Mouse (Mus musculus) heart, embryonic 12.5 days (tissue): ENCODE results near the gene Krtap4-7. TPM values are rescaled to one million over a fixed set of nuclear protein-coding genes. Genes with fewer than 3 reads are reported as not detected.
"Not testable (repeated sequence)": the region's sequence is repeated elsewhere in the genome, so short reads cannot be mapped to it uniquely, and the experiment has no call there.

Source experiments
- ATAC-seq: fragments of 200-750 bp; cut with Nextera tagmentation; 2 replicates; pipeline ENCODE4 v1.8.0; 2017; ENCODE audit warnings: moderate TSS enrichment, moderate library complexity; ENCODE audit not compliant: insufficient number of reproducible peaks, low FRiP score
- H3K27ac ChIP-seq: fragments of 300-500 bp; sonication (generic); 2 replicates; pipeline ENCODE4 v1.5.1; 2016; ENCODE audit warnings: mild to moderate bottlenecking, moderate library complexity; ENCODE audit not compliant: poor library complexity, severe bottlenecking
- H3K27me3 ChIP-seq: fragments of 300-500 bp; sonication (generic); replicated peaks from 2 replicates; pipeline ENCODE4 v1.6.1; 2016; ENCODE audit warnings: mild to moderate bottlenecking, moderate library complexity
- H3K36me3 ChIP-seq: fragments of 300-500 bp; sonication (generic); 2 replicates; pipeline ENCODE4 v1.6.1; 2016; ENCODE audit warnings: mild to moderate bottlenecking, moderate library complexity
- H3K4me1 ChIP-seq: fragments of 300-500 bp; sonication (generic); replicated peaks from 2 replicates; pipeline ENCODE4 v1.6.1; 2016; ENCODE audit warnings: mild to moderate bottlenecking
- H3K4me2 ChIP-seq: fragments of 300-500 bp; sonication (generic); 2 replicates; pipeline ENCODE4 v1.6.1; 2016; ENCODE audit warnings: mild to moderate bottlenecking, moderate library complexity
- H3K4me3 ChIP-seq: fragments of 300-500 bp; sonication (generic); 2 replicates; pipeline ENCODE4 v1.5.1; 2016; ENCODE audit warnings: mild to moderate bottlenecking
- H3K9ac ChIP-seq: fragments of 300-500 bp; sonication (generic); 2 replicates; pipeline ENCODE4 v1.6.1; 2016; ENCODE audit warnings: mild to moderate bottlenecking, moderate library complexity
- H3K9me3 ChIP-seq: fragments of 300-500 bp; sonication (generic); replicated peaks from 2 replicates; pipeline ENCODE4 v1.6.1; 2016; ENCODE audit warnings: mild to moderate bottlenecking, moderate library complexity
- WGBS: fragments of 180-500 bp; shearing (Covaris S2); methylation state at CpG from one replicate; pipeline ENCODE4 v1.1.7; 2016; 5-methylcytosine and 5-hydroxymethylcytosine counted together
- polyA plus RNA-seq: library from polyadenylated mRNA; unstranded; fragments of >200 nt; fragmentation: Nextera tagmentation; extraction: Ambion mirVana; gene quantifications from 2 replicates; pipeline ENCODE4 v1.2.1, GENCODE M21; 2016

Krtap4-7 gene
- not detected in 2 replicates for polyA plus RNA-seq

DNA sequence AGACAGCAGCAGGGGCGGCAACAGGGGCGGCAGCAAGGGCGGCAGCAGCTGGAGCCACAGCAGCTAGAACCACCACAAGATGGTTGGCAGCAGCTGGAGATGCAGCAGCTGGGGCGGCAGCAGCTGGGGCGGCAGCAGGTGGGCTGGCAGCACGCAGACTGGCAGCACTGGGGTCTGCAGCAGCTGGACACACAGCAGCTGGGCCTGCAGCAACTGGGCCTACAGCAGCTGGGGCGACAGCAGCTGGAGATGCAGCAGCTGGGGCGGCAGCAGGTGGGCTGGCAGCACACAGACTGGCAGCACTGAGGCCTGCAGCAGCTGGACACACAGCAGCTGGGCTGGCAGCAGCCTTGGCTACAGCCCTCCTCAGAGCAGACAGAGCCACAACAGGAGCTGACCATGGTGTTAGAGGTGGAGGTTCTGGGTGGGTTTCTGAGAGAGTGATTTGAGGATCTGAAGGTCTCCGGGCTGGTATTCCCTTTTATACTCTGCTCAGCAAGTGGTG is at the start of gene Krtap4-7:
Gene Krtap4-7 (minus strand): TSS at position 455 of the 505 bp plus-strand sequence.
- H3K36me3 ChIP-seq, ATAC-seq, H3K27ac ChIP-seq, H3K9ac ChIP-seq, H3K27me3 ChIP-seq, H3K4me1 ChIP-seq, H3K4me2 ChIP-seq, H3K4me3 ChIP-seq, H3K9me3 ChIP-seq: not testable (repeated sequence)
- 79% methylated on average over 9 of the region's 9 CpGs for WGBS

DNA sequence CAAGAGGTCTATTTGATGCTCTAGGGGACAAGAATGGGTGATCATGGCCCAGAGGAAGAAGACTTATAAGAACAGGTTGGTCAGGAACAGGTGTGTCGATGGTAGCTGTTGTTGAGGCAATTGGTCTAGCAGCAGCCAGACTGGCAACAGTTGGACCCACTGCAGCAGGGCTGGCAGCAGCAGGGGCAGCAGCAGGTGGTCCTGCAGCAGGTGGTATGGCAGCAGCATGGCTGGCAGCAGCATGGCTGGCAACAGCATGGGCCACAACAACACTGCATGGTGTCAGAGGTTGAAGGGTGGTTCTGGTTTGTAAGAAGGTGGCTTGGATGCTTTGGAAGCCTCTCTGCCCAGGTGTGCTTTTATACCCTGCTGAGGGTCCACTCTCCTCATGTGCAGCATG is 46.6 kb upstream of the Krtap4-7 start, which contains the start of gene Gm14190:
Gene Gm14190 (minus strand): TSS at position 278 of the 400 bp plus-strand sequence.
- Histone ChIP-seq H3K4me3 (no peak within 1 kb of the TSS), H3K27me3 (no peaks in the 10 kb centered on the region), H3K9me3 (no peaks in the 10 kb centered on the region), H3K36me3 (no peaks in the 10 kb centered on the region), H3K4me1 (no peaks in the 10 kb centered on the region), H3K27ac (no peak within 1 kb of the TSS), H3K4me2 (no peak within 1 kb of the TSS), H3K9ac (no peak within 1 kb of the TSS)
- ATAC-seq: no peak
- WGBS: 81% methylated on average over 1 of the region's 1 CpGs

DNA sequence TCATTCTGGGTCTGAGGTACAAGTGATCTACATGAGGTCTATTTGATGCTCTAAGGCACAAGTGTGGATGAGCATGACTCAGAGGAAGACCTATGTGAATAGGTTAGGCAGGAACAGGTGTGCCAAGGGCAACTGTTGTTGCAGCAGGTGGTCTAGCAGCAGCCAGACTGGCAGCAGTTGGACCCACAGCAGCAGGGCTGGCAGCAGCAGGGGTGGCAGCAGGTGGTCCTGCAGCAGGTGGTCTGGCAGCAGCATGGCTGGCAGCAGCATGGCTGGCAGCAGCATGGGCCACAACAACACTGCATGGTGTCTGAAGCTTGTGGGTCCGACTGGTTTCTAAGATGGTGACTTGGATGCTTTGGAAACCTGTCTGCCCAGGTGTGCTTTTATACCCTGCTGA is 41.3 kb upstream of the Krtap4-7 start:
- H3K4me3 ChIP-seq, H3K27ac ChIP-seq, H3K27me3 ChIP-seq, H3K9me3 ChIP-seq, ATAC-seq, H3K9ac ChIP-seq, H3K4me2 ChIP-seq, H3K36me3 ChIP-seq, H3K4me1 ChIP-seq: not testable (repeated sequence)
- WGBS: 61% methylated on average over 1 of the region's 1 CpGs

DNA sequence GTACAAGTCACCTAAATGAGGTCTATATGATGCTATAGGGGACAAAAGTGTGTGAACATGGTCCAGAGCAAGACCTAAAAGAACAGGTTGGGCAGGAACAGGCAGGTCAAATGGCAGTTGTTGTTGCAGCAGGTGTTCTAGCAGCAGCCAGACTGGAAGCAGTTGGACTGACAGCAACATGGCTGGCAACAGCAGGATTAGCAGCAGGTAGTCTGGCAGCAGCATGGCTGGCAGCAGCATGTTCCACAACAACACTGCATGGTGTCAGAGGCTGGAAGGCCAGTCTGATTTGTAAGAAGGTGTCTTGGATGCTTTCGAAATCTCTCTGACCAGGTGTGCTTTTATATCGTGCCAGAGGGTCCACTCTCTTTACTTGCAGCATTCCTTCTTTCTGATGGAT is 39.6 kb upstream of the Krtap4-7 start:
- H3K9ac ChIP-seq: no peak overlapping the region
- H3K36me3 ChIP-seq: no peaks in the 10 kb centered on the region
- H3K4me1 ChIP-seq: no peaks in the 10 kb centered on the region
- H3K27me3 ChIP-seq: no peaks in the 10 kb centered on the region
- 86% methylated on average over 2 of the region's 2 CpGs for WGBS
- no peak for ATAC-seq
- no peak overlapping the region for H3K4me2 ChIP-seq
- no peak overlapping the region for H3K4me3 ChIP-seq
- no peak overlapping the region for H3K27ac ChIP-seq
- H3K9me3 ChIP-seq: no peaks in the 10 kb centered on the region

DNA sequence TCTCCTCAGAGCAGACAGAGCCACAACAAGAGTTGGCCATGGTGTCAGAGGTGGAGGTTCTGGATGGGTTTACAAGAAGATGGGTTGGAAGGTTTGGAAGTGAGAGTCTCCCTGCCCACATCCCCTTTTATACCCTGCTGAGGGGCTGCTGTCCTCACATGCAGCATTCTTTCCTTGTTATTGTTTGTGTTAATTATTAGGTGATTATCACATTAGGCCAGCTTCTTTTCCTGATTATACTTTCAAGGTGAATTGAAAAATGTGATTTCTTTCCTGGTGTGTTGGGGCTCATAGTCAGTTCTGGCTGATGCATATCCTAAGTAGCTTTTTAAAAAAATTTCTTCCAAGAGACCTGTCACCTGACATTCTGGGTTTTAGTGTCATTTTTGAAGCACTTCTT is 22.0 kb upstream of the Krtap4-7 start, which contains the start of gene Krtap4-6:
Gene Krtap4-6 (minus strand): TSS at position 101 of the 400 bp plus-strand sequence.
- no peak for ATAC-seq
- Histone ChIP-seq H3K4me1 (no peaks in the 10 kb centered on the region), H3K4me2 (no peak within 1 kb of the TSS), H3K4me3 (no peak within 1 kb of the TSS), H3K9ac (no peak within 1 kb of the TSS), H3K27ac (no peak within 1 kb of the TSS), H3K9me3 (no peaks in the 10 kb centered on the region; the same call in 1 of the 2 replicates), H3K36me3 (no peaks in the 10 kb centered on the region), H3K27me3 (no peaks in the 10 kb centered on the region)

DNA sequence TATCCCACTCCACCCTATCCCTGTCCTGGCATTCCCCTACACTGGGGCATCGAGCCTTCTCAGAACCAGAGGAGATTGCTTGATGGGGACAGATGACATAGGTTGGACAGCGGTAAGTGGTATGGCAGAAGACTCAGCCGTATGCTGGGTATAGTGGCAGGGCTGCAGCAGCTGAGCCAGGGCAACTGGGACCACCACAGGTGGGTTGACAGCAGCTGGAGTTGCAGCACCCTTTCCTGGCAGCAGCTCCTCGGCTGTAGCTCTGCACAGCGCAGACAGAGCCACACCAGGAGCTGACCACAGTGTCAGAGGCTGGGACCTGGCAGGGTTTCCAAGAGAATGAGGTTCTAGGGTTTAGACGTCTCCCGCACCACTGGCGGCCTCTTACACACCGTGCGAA is 18.9 kb upstream of the Krtap4-7 start:
- H3K27ac ChIP-seq: no peak overlapping the region
- no peak overlapping the region for H3K4me3 ChIP-seq
- no peak overlapping the region for H3K9ac ChIP-seq
- H3K36me3 ChIP-seq: no peaks in the 10 kb centered on the region
- H3K4me2 ChIP-seq: no peak overlapping the region
- no peaks in the 10 kb centered on the region for H3K4me1 ChIP-seq
- WGBS: 79% methylated on average over 10 of the region's 10 CpGs
- no peak for ATAC-seq
- no peaks in the 10 kb centered on the region for H3K27me3 ChIP-seq
- H3K9me3 ChIP-seq: no peaks in the 10 kb centered on the region; the same call in 1 of the 2 replicates

DNA sequence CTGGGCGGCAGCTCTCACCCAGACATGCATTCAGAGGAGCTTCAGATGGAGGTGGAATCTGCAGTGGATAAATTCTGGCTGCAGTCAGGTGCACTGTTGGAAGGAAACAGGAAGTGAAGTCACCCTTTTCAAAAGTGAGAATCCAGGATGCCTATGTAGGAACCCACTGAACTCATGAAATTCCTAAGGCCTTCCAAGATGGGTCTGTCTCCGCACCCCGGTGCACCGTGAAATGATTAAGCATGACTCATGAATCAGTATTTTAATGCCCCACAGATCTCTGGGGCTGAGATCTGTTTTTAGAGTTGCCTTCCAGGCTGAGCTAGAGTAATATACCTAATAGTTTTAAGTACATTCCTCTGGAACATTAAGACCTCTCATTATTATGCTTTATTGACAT is 15.4 kb upstream of the Krtap4-7 start:
- no peak overlapping the region for H3K9ac ChIP-seq
- H3K36me3 ChIP-seq: no peaks in the 10 kb centered on the region
- ATAC-seq: no peak
- H3K27ac ChIP-seq: no peak overlapping the region
- no peak overlapping the region for H3K4me3 ChIP-seq
- no peaks in the 10 kb centered on the region for H3K27me3 ChIP-seq
- WGBS: 85% methylated on average over 4 of the region's 4 CpGs
- no peaks in the 10 kb centered on the region for H3K4me1 ChIP-seq
- H3K9me3 ChIP-seq: no peaks in the 10 kb centered on the region; the same call in 1 of the 2 replicates
- H3K4me2 ChIP-seq: no peak overlapping the region

DNA sequence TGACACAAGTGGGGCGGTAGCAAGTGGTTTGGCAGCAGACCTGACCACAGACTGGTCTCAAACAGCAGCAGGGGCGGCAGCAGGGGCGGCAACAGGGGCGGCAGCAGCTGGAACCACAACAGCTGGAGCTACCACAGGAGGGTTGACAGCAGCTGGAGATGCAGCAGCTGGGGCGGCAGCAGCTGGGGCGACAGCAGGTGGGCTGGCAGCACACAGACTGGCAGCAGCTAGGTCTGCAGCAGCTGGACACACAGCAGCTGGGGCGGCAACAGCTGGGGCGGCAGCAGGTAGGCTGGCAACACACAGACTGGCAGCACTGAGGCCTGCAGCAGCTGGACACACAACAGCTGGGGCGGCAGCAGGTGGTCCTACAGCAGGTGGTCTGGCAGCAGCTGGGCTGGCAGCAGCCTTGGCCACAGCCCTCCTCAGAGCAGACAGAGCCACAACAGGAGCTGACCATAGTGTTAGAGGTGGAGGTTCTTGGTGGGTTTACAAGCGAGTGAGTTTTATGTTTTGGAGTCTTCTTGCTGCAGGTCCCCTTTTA is 14.7 kb upstream of the Krtap4-7 start, which contains the start of gene Gm11563:
Gene Gm11563 (minus strand): TSS at position 494 of the 544 bp plus-strand sequence.
- ATAC-seq, H3K27me3 ChIP-seq, H3K4me1 ChIP-seq, H3K4me2 ChIP-seq, H3K27ac ChIP-seq, H3K36me3 ChIP-seq, H3K9me3 ChIP-seq, H3K4me3 ChIP-seq, H3K9ac ChIP-seq: not testable (repeated sequence)
- WGBS: 55% methylated on average over 10 of the region's 10 CpGs

DNA sequence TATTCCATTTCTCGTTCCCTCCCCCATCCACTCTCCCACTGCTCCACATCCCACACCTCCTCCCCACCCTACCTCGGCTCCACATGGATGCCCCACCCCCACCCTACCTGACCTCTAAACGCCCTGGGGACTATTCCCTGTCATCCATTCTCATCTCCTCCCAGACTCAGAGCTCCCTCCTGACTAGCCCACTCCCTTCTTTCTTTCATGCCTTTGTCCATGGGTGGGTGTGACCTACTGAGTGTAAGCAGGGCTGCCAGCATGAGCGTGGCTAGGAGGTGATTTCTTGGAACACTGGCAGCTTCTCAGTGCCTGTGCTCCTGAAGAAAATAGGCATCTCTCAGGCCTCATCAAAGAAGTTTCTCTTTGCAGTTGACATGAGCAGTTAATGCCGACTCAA is 13.2 kb upstream of the Krtap4-7 start:
- Histone ChIP-seq H3K36me3 (no peaks in the 10 kb centered on the region), H3K4me1 (no peaks in the 10 kb centered on the region), H3K9me3 (no peaks in the 10 kb centered on the region; the same call in 1 of the 2 replicates), H3K9ac (no peak overlapping the region), H3K4me3 (no peak overlapping the region), H3K27ac (no peak overlapping the region), H3K4me2 (no peak overlapping the region), H3K27me3 (no peaks in the 10 kb centered on the region)
- no peak for ATAC-seq
- 47% methylated on average over 5 of the region's 5 CpGs for WGBS

DNA sequence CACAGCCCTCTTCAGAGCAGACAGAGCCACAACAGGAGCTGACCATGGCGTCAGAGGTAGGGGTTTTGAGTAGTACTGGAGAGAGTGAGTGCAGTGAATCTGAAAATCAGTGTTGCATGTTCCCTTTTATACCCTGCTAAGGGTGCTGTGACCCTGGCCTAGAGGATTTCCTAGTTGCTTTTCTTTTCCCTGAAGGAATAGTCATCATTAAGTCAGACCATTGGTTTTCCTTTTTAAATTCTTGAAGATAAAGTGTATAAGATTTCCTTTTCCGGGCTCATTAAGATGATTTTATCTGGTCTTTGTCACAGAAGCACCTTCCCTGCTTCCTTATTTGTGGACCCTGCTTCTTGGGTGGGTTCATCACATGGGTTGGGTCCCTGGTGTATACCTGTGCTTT is 6.2 kb upstream of the Krtap4-7 start, which contains the start of gene Gm11555:
Gene Gm11555 (minus strand): TSS at position 101 of the 400 bp plus-strand sequence.
- 79% methylated on average over 2 of the region's 2 CpGs for WGBS
- no peak for ATAC-seq
- H3K9ac ChIP-seq: no peak within 1 kb of the TSS
- H3K9me3 ChIP-seq: no peaks in the 10 kb centered on the region
- H3K4me1 ChIP-seq: no peaks in the 10 kb centered on the region
- H3K36me3 ChIP-seq: no peaks in the 10 kb centered on the region
- H3K4me2 ChIP-seq: no peak within 1 kb of the TSS
- H3K27me3 ChIP-seq: no peaks in the 10 kb centered on the region
- H3K27ac ChIP-seq: no peak within 1 kb of the TSS
- no peak within 1 kb of the TSS for H3K4me3 ChIP-seq

DNA sequence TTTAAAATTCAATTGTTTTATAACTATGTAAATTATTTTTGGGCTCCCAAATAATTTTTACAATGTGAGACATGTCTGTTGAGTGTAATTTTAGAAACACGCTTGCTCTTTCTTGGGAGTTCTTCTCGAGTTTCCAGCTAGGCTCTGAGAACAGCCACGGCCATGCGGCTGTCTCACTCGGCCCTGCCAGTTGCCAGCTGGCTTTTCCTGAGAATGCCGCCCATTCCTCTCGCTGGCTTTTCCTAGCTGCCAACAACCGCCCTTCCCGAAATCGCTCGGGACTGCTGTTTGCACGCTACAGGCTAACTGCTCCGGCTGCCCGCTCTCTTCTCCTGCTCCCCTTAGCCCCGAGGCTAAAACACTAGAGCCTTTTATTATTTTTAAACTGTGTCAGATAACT is 2.6 kb upstream of the Krtap4-7 start:
- no peaks in the 10 kb centered on the region for H3K9me3 ChIP-seq
- no peak overlapping the region for H3K4me3 ChIP-seq
- H3K27me3 ChIP-seq: 0 out of 2 replicates have a peak, but pooled peaks cover 3% of the 10 kb centered on the region
- no peak overlapping the region for H3K27ac ChIP-seq
- no peaks in the 10 kb centered on the region for H3K4me1 ChIP-seq
- H3K36me3 ChIP-seq: no peaks in the 10 kb centered on the region
- WGBS: 82% methylated on average over 15 of the region's 15 CpGs
- no peak overlapping the region for H3K9ac ChIP-seq
- no peak for ATAC-seq
- no peak overlapping the region for H3K4me2 ChIP-seq

DNA sequence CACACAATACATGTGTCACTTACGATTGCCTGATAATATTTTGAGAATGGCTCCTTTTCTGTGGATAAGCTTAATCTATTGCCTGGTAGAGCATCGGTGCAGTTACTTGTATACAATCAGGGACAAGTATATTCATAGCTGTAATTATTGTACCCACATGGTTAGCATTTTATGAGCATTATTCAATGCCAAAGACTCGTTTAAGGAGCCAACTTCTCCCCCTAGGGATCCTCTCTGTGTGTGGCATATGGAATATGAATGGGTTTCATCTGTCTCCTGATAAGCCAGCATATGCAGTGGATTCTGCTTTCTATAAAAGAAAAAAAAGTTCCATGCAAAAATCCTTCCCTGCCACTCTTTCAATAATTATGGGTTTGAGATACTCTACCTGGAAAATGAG is 462 bp upstream of the Krtap4-7 start:
- no peak overlapping the region for H3K4me3 ChIP-seq
- H3K27ac ChIP-seq: no peak overlapping the region
- WGBS: 73% methylated on average over 3 of the region's 3 CpGs
- H3K27me3 ChIP-seq: 0 out of 2 replicates have a peak, but pooled peaks cover 3% of the 10 kb centered on the region
- no peak for ATAC-seq
- H3K9ac ChIP-seq: no peak overlapping the region
- H3K4me2 ChIP-seq: no peak overlapping the region
- H3K4me1 ChIP-seq: no peaks in the 10 kb centered on the region
- H3K9me3 ChIP-seq: no peaks in the 10 kb centered on the region
- H3K36me3 ChIP-seq: no peaks in the 10 kb centered on the region
